Mouse (Mus musculus) spleen, postnatal 36 days (tissue): ENCODE results near the gene Cnot1.

Experiments
- DNase-seq, 2 experiments: peaks; one replicate each; pipeline ENCODE4 v3.0.0; 2022; ENCODE audit warnings: low spot score in 2 of 2, mixed read lengths in 1 of 2

Gene Cnot1

DNA sequence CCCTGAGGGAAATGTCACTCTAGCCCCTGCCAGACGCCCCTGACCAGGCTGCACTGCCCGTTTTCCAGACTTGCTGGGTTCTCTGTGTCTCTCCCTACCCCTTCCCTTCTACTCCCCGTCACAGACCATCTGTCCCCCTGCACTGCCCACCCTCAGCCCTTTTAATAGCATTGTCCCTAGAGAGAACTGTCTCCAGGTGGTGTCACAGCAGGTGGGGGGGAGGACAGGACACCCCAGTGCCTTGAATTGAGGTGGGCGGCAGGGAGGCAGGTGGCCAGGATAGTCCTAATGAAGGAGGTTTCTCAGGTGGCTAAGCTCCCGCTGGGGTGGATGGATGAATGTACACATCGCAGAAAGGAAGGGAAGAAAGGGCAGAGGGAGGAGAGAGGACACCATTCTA lies 112.6 kb downstream of the Cnot1 start:
- DNase-seq = no peak

DNA sequence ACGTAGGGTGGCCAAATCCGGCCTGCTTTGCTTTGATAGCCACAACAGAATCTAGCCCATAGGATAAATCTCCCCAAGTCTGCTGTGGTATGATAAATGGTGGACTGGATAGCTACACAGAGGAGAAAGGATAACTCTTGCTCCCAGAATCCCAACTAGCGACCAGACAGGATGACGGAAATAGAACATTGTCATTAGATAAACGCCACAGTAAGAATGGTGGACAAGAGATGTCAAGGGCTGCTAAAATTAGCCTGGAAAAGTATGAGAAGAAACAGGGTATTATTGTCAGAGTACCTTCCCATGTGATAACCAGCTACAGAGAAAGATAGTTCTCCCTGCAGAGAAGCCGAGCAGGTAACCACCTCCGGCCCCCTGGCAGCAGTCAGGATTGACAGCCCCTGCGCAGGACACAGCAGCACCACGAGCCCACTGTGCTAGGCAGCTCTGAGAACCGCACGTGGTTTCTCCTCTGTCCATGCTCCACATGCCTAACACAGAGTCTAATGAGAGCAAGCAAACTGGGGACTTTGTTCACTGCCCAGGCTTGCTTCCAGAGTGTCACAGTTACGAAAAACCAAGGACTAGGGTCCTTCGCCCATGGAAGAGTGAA lies 116.2 kb downstream of the Cnot1 start:
- DNase-seq = no peak

DNA sequence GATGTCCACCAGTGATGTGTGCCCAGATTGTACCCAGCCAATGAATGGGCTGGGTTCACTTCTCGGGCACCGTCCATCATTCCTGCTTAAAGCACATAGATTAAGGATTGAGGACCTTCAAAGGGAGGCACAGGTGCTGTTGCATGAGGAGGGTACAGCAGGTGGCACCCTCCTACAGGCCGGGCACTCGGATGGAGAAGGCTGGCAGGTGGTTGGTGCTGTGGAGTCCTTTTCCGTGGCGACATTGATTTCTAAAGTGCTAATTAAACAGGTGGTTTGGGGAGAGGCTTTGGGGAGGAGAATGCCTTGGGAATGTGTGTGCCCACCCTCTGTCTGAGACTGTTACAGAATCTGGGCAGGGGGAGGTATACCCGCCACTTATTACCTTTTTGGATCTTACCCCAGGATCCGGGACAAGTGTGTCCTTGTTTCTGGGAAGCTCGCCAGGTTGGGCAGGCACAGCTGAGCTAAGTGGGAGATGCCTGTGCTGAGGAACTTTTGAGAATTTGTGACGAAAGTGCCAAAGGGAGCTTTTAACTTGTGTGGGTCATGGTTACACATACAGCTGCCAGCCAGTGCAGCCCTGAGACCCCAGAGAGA lies 119.1 kb downstream of the Cnot1 start:
- DNase-seq = no peak

DNA sequence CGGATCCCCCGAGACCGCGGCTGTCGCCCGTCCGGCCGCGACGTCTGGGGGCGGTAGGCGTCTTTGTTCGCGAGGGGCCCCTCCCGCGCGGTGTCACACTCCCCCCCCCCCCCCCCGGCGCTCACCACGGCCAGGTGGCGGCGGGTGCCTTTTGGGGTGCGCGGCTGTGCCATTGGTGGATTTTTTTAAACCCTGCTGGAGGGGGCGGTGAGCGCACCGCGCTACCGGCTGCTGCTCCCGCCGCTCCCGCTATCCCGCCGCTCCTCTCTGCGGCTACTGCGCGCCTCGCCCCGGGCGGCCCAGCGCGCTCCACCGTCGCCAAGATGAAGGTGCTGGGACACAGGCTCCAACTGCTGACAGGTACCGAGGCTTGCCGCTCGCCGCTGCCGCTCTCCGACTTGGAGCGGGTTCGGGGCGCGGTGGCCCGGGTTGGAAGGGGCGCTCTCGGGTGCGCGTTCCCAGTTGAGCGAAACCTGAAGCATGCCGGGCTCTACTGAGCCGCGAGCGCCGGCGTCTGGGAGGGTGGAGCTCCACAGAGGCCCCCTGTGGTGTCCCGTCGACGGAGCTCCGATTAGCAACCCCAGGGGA lies 129.1 kb downstream of the Cnot1 start:
- DNase-seq = no peak

DNA sequence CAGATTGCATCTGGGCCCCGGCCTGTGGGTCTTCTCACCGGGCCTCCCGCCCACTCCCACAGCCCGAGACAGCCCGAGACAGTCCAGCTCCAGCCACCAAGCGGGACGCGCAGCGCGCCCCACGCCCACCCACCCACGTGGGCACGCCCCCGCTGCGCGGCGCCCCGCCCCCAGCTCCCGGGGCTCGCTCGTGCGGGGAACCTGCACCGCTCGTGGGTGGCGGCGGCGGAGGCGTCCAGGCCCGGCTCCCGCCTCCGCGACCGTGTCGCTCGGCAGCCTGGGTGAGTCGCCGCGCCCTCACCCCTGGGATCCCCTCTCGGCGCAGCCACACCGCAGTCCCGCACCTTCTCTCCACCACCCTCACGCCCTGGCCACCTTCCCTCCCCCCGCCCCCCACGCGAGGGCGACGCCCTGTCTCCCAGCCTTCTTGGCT lies 129.7 kb downstream of the Cnot1 start:
- DNase-seq = no peak

DNA sequence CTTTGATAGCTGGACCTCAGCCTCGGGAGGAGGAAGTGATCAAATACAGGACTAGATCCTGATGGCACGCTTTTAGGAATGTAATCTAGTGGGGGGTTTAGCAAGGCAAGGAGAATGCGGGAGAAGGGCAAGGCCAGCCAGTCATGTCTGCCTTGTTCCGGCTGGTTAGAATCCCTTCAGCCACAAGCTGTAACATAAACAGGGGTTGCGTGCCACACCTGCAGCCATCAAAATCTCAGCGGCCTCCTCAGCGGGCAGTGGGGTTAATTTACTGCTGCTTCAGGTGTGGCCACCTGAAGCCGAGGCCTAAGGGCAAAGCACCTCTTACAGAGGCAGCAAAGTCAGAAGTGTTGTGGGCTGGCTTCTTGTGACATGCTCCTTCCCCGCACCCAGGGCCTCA lies 130.6 kb downstream of the Cnot1 start, which contains the start of gene Ndrg4:
Ndrg4 (plus strand) TSS at position 350 of the 400 bp plus-strand sequence.
- DNase-seq = no peak

DNA sequence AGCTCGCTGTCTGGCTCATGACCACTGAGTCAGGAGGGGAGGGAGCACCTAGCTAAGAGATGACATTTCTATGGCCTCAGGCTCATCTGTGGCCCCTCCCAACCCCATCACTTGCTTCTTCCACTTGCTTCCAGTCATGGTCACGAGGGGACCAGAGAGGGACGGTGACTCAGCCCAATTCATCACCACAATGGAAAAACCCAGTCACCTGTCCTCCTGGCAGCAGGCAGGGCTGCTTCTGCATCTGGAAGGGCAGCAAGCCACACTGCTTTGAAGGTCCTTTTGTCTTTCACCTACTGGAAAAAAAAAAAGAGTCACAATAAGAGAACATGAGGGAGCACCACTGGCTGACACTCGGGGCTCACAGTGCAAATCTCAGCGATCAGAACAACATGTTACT lies 134.5 kb downstream of the Cnot1 start:
- DNase-seq = no peak

DNA sequence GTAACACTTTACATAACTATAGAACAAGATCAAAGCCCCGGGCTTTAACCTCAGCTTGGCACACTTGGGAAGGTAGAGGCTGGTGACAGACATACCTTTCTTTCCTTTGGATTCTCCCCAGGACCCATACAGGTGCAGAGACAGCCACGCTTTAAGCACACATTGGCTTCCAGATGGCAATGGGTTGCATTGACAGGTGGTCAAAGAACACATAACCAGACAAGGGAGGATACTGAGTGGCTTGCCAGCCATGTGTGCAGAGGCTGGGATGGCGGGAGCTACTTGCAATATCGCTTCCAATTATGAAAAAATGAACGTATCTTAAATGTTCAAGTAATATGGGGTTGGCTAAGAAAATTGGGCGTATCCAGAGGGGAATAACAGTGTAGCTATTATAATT lies 135.4 kb downstream of the Cnot1 start:
- DNase-seq = no peak

DNA sequence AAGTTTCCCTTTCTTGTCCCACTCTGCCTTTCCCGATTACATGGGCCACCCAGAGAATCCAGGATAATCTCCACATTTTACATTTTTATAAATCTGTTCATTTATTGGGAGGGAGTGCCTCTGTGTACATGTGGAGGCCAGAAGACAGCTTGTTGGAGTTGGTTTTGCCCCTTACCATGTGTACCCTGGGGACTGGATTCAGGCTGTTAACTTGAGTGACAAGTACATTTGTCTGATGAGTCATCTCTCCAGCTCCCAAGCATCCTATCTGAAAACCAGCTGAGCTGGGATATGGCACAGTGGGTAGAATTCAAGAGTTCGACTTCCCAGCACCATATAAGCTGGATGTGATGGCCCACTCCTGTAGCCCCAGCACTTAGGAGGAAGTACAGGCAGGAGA lies 137.3 kb downstream of the Cnot1 start:
- no peak for DNase-seq
